Mouse (Mus musculus): ENCODE results near the gene Kcnq2.

DNA sequence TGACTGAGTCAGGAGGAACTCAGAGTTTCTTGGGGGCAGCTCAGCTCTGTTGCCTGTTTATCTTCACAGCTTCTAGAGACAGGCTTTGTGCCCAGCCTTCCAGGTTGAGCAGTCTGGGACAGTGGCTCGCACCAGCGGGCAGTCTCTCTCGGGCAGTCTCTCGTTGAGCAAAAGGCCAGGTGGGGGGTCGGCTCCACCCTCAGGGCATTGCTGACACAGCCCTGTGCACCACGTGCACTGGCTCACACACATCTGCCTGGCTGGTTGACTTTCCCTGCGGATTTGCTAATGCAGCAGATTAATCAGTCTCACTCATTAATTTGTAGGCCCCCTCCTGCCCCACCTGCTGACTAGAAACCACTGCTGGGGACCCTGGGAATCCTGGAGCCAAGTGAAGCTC lies 93.2 kb downstream of the Kcnq2 start:
- no peak for TF ChIP-seq CTCF (IDR thresholded peaks at IDR 0.05; ENCODE audit: borderline replicate concordance, extremely low read depth, insufficient read depth, insufficient read length)
- no peak for TF ChIP-seq POLR2A (IDR thresholded peaks at IDR 0.05; ENCODE audit: borderline replicate concordance, extremely low read depth, insufficient read depth, insufficient read length, poor library complexity, severe bottlenecking)

Data from brain, embryonic 14.5 days (tissue).